Mouse (Mus musculus) B cell, adult 67 days (primary cell): ENCODE measurements around the gene Vwa3b. TPM values are rescaled to one million over a fixed set of nuclear protein-coding genes. Genes with fewer than 3 reads are reported as not detected.

Source experiments
- total RNA-seq, 2 experiments: library from RNA; stranded (reverse); gene quantifications; 4 replicates each; pipeline ENCODE4 v1.2.4; 2023

The Vwa3b gene
- not detected for total RNA-seq

GRCm38 (mm10) chr1:37025962-37026686 lies at the start of gene Vwa3b:
Vwa3b (plus strand) TSS chr1:37026596.

GRCm38 (mm10) chr1:37214144-37214543 lies 187.7 kb downstream of the Vwa3b start, which contains the start of gene Cnga3:
Cnga3 (plus strand) TSS chr1:37214434.

Other genes with a start within 250 kb of the Vwa3b start
- 100 to 1,000 TPM in 1 of 2 experiments, 10 to 100 TPM in 1; 94.8 to 102 TPM for gene Tmem131, start 82.9 kb upstream of the Vwa3b start, total RNA-seq
- gene Cnga3, start 187.8 kb downstream of the Vwa3b start, total RNA-seq = not detected